Mouse (Mus musculus) T-helper 2 cell (primary cell): ENCODE data around the gene Ctns.

ENCODE experiments used
- in situ Hi-C: fragments of 300-600 bp; cut with MboI, MseI; formaldehyde crosslinking; loops from one replicate; pipeline ENCODE4 v1.15.1; 2025; ENCODE audit warnings: high pct_unique_total_duplicates

Gene Ctns

GRCm38 (mm10) chr11:73198603-73199229, at the start of gene Ctns:
Gene Ctns, minus strand, starts transcription at chr11:73199042.
- in situ Hi-C loops: no loop called here

- in situ Hi-C loops: no loop called here
These were observed 43.9 kb upstream of the Ctns start for GRCm38 (mm10) chr11:73242777-73243176.

- in situ Hi-C loops: no loop called here
These were observed 43.4 kb upstream of the Ctns start for GRCm38 (mm10) chr11:73242199-73242598.

GRCm38 (mm10) chr11:73236731-73237130, 37.9 kb upstream of the Ctns start:
- in situ Hi-C loops: no loop called here

- in situ Hi-C loops: no loop called here
These were observed 37.3 kb upstream of the Ctns start for GRCm38 (mm10) chr11:73235990-73236701.

- in situ Hi-C loops: no loop called here
These were observed 35.1 kb upstream of the Ctns start, which contains the start of gene Trpv1 for GRCm38 (mm10) chr11:73233992-73234391. Gene Trpv1, plus strand, starts transcription at chr11:73234292.

- in situ Hi-C loops: no loop called here
These were observed 33.7 kb upstream of the Ctns start for GRCm38 (mm10) chr11:73232513-73232912.

GRCm38 (mm10) chr11:73230081-73230480, 31.2 kb upstream of the Ctns start:
- in situ Hi-C loops: no loop called here

GRCm38 (mm10) chr11:73228881-73229280, 30.0 kb upstream of the Ctns start:
- in situ Hi-C loops: no loop called here

- in situ Hi-C loops: no loop called here
These were observed 27.0 kb upstream of the Ctns start for GRCm38 (mm10) chr11:73225856-73226255.

- in situ Hi-C loops: no loop called here
These were observed 25.1 kb upstream of the Ctns start for GRCm38 (mm10) chr11:73223966-73224365.

- in situ Hi-C loops: no loop called here
These were observed 24.0 kb upstream of the Ctns start for GRCm38 (mm10) chr11:73222846-73223245.

GRCm38 (mm10) chr11:73220651-73221050, 21.8 kb upstream of the Ctns start:
- in situ Hi-C loops: no loop called here

- in situ Hi-C loops: no loop called here
These were observed 20.8 kb upstream of the Ctns start for GRCm38 (mm10) chr11:73219671-73220070.

- in situ Hi-C loops: no loop called here
These were observed 15.1 kb upstream of the Ctns start for GRCm38 (mm10) chr11:73213956-73214355.

- in situ Hi-C loops: no loop called here
These were observed 8.8 kb upstream of the Ctns start for GRCm38 (mm10) chr11:73207621-73208020.

GRCm38 (mm10) chr11:73205194-73205593, 6.4 kb upstream of the Ctns start:
- in situ Hi-C loops: no loop called here

- in situ Hi-C loops: no loop called here
These were observed 5.1 kb upstream of the Ctns start for GRCm38 (mm10) chr11:73203895-73204294.

- in situ Hi-C loops: no loop called here
These were observed 2.8 kb upstream of the Ctns start for GRCm38 (mm10) chr11:73201597-73201996.

- in situ Hi-C loops: no loop called here
These were observed 2.2 kb upstream of the Ctns start for GRCm38 (mm10) chr11:73201021-73201420.

- in situ Hi-C loops: no loop called here
These were observed 1.0 kb upstream of the Ctns start for GRCm38 (mm10) chr11:73199879-73200278.

GRCm38 (mm10) chr11:73199230-73199712, 429 bp upstream of the Ctns start, which contains the start of gene Shpk:
Gene Shpk, plus strand, starts transcription at chr11:73199460.
- in situ Hi-C loops: no loop called here

- in situ Hi-C loops: no loop called here
These were observed 652 bp downstream of the Ctns start for GRCm38 (mm10) chr11:73198190-73198589.
